In the genomic region with DNA sequence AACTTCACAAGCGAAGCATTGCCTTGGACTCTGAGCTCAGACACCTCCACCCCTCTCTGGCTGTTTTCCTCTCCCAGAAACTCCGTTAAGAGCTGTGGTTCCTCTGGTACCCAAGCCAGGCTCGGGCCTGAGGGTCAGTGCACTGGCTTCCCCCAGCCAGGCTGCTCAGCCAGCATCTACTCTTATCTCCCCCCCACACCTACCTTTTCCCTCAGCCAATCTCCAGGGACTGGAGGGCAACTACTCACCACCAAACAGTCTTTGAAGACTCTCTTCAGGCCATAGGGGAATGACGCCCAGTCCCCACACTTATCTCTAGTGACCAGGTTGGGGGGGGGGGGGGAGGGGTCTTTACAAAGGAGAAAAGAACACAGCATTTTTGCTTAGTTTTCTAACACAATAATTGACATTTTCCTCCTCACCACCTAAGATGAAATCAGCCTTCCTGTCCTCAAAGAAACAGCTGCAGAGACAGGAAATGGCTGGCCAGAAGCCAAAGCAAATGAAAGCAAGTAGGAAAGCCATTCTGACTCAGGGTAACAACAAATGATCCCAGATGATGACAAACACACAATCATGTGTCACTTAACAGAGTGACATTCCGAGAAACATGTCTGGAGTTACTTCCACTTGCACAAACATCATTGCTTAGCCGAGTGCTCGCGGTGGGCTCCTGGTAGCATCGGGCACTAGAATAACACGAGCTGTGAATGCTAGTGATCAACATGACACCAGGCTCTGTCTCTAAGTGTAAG, we compare ENCODE assay signal across 9 mouse cellular contexts.
DNase-seq lines count a peak whose midpoint lies in the region; ATAC-seq and TF ChIP-seq lines count a peak whose summit lies in the region.
"Had no signal": no experiment of that assay in that cellular context is flagged by ENCODE, and none has a peak within 500 bp of the region (broad histone marks: within the 10 kb centered on the region; RNA-seq: fewer than 3 reads in every experiment).

No protein-coding gene starts in this region.

- ATAC-seq in embryonic facial prominence, embryonic 11.5 days (replicated peaks; ENCODE audit: insufficient number of reproducible peaks, low FRiP score, low TSS enrichment, low read depth) = no peak
- ATAC-seq in kidney, embryonic 15.5 days (replicated peaks; ENCODE audit: low FRiP score) = peak; percentile 49; the same call in 1 of the 2 replicates
- ATAC-seq in megakaryocyte progenitor cell, adult 5-6 weeks (replicated peaks; ENCODE audit: poor library complexity) = peak; percentile 88

- no peak overlapping the region for H3K4me2 ChIP-seq in embryonic facial prominence, embryonic 11.5 days (ENCODE audit: low read depth, low read length)
- no peak overlapping the region for H3K4me2 ChIP-seq in kidney, embryonic 15.5 days

- WGBS in embryonic facial prominence, embryonic 11.5 days = 55% methylated on average over 10 of the region's 10 CpGs
- 70% methylated on average over 10 of the region's 10 CpGs for WGBS in embryonic facial prominence, embryonic 10.5 days
- WGBS in heart, adult 2 months = 33% methylated on average over 10 of the region's 10 CpGs
- WGBS in kidney, embryonic 15.5 days = 51% methylated on average over 10 of the region's 10 CpGs

- no peak for TF ChIP-seq EP300 in heart, adult 2 months (IDR thresholded peaks at IDR 0.05; ENCODE audit: insufficient read depth, low read depth, low read length)

- H3K4me3 ChIP-seq in embryonic facial prominence, embryonic 11.5 days (ENCODE audit: low read depth, low read length) = no peak overlapping the region
- no peak overlapping the region for H3K4me3 ChIP-seq in embryonic facial prominence, embryonic 10.5 days
- H3K4me3 ChIP-seq in heart, adult 2 months = no peak overlapping the region
- no peak overlapping the region for H3K4me3 ChIP-seq in kidney, embryonic 15.5 days (replicated peaks)
- H3K4me3 ChIP-seq: erythroblast, embryonic 14.5 days had no signal

- no peak for TF ChIP-seq CTCF in heart, adult 2 months (IDR thresholded peaks at IDR 0.05)

- H3K79me2 ChIP-seq in heart, adult 2 months (replicated peaks; ENCODE audit: control insufficient read depth, insufficient read depth, low read length) = no peaks in the 10 kb centered on the region

- no peaks in the 10 kb centered on the region for H3K27me3 ChIP-seq in embryonic facial prominence, embryonic 11.5 days (ENCODE audit: control insufficient read depth, insufficient read depth, low read length)
- no peaks in the 10 kb centered on the region for H3K27me3 ChIP-seq in embryonic facial prominence, embryonic 10.5 days (replicated peaks; ENCODE audit: low read depth, poor library complexity, severe bottlenecking)
- H3K27me3 ChIP-seq in heart, adult 2 months (ENCODE audit: control insufficient read depth, insufficient read depth, low read length) = no peaks in the 10 kb centered on the region
- no peaks in the 10 kb centered on the region for H3K27me3 ChIP-seq in kidney, embryonic 15.5 days

- H3K4me1 ChIP-seq in embryonic facial prominence, embryonic 11.5 days (ENCODE audit: control insufficient read depth, insufficient read depth, low read length) = no peaks in the 10 kb centered on the region
- peaks cover 9% of the 10 kb centered on the region for H3K4me1 ChIP-seq in embryonic facial prominence, embryonic 10.5 days
- peaks cover 4% of the 10 kb centered on the region for H3K4me1 ChIP-seq in heart, adult 2 months (ENCODE audit: control insufficient read depth, insufficient read depth, low read length)
- 0 out of 2 replicates have a peak, but pooled peaks cover 3% of the 10 kb centered on the region for H3K4me1 ChIP-seq in kidney, embryonic 15.5 days

- DNase-seq in embryonic facial prominence, embryonic 11.5 days (ENCODE audit: low spot score) = peak; percentile 25
- no peak for DNase-seq in embryonic facial prominence, embryonic 10.5 days (ENCODE audit: low spot score)
- peak; percentile 64 for DNase-seq in T-cell, adult 2 months (ENCODE audit: low spot score)
- DNase-seq in heart, adult 2 months = peak; percentile 31 to 62
- no peak for DNase-seq in ovary, postnatal 10 days (ENCODE audit: low spot score)
- DNase-seq in spleen, adult 12 weeks (ENCODE audit: low spot score) = no peak

- TF ChIP-seq POLR2A in heart, adult 2 months (IDR thresholded peaks at IDR 0.05; ENCODE audit: insufficient read depth, low read depth, low read length) = no peak

- no peaks in the 10 kb centered on the region for H3K9me3 ChIP-seq in embryonic facial prominence, embryonic 11.5 days (replicated peaks; ENCODE audit: control insufficient read depth, low read length)
- H3K9me3 ChIP-seq in embryonic facial prominence, embryonic 10.5 days = no peaks in the 10 kb centered on the region
- no peaks in the 10 kb centered on the region for H3K9me3 ChIP-seq in kidney, embryonic 15.5 days (replicated peaks)

- intact Hi-C loops in heart, adult 2 months (cut with DNase I) = loop anchor here (5.0 kb wide), 2 partner anchors 112 to 127 kb away; no protein-coding TSS in a partner anchor

- no peak overlapping the region for H3K27ac ChIP-seq in embryonic facial prominence, embryonic 11.5 days (replicated peaks; ENCODE audit: low read depth, low read length)
- no peak overlapping the region for H3K27ac ChIP-seq in embryonic facial prominence, embryonic 10.5 days (replicated peaks)
- no peak overlapping the region for H3K27ac ChIP-seq in heart, adult 2 months
- H3K27ac ChIP-seq in kidney, embryonic 15.5 days = no peak overlapping the region

- no peak overlapping the region for H3K9ac ChIP-seq in embryonic facial prominence, embryonic 11.5 days (replicated peaks; ENCODE audit: low read length)
- H3K9ac ChIP-seq in heart, adult 2 months (ENCODE audit: low read depth, low read length) = no peak overlapping the region
- H3K9ac ChIP-seq in kidney, embryonic 15.5 days = no peak overlapping the region

- no peaks in the 10 kb centered on the region for H3K36me3 ChIP-seq in embryonic facial prominence, embryonic 11.5 days (replicated peaks; ENCODE audit: control insufficient read depth, insufficient read depth, low read depth, low read length)
- H3K36me3 ChIP-seq in embryonic facial prominence, embryonic 10.5 days (replicated peaks) = no peaks in the 10 kb centered on the region
- H3K36me3 ChIP-seq in heart, adult 2 months (ENCODE audit: control insufficient read depth, insufficient read depth, low read length) = no peaks in the 10 kb centered on the region
- no peaks in the 10 kb centered on the region for H3K36me3 ChIP-seq in kidney, embryonic 15.5 days

Comparison
In these comparisons a context has a peak if more than half of its experiments do, and no peak if none do; other contexts are left out.
1. DNase-seq: peak in embryonic facial prominence, embryonic 11.5 days (single experiment), T-cell, adult 2 months (single experiment) and heart, adult 2 months (2 of 2); none in embryonic facial prominence, embryonic 10.5 days (single experiment), ovary, postnatal 10 days (single experiment) and spleen, adult 12 weeks (single experiment).